Mouse (Mus musculus): ENCODE results near the gene Eed. TPM values are rescaled to one million over a fixed set of nuclear protein-coding genes. Genes with fewer than 3 reads are reported as not detected.

The Eed gene
- polyA plus RNA-seq, 1 experiment from 2014 or later: 68.3 TPM

GRCm38 (mm10) chr7:89916711-89917110 is 64.1 kb downstream of the Eed start:
- Histone ChIP-seq H3K27ac (no peak overlapping the region), H3K4me3 (no peak overlapping the region), H3K36me3 (peaks cover 39% of the 10 kb centered on the region), H3K9me3 (no peaks in the 10 kb centered on the region), H3K4me1 (replicated peaks) (no peaks in the 10 kb centered on the region), H3K27me3 (ENCODE audit: insufficient read depth, poor library complexity, severe bottlenecking) (no peaks in the 10 kb centered on the region)
- no peak for DNase-seq (ENCODE audit: low spot score)
- WGBS: 96% methylated on average over 5 of the region's 5 CpGs

GRCm38 (mm10) chr7:89913432-89914158 is 67.2 kb downstream of the Eed start:
- no peak for DNase-seq (ENCODE audit: low spot score)
- no peaks in the 10 kb centered on the region for H3K9me3 ChIP-seq
- 90% methylated on average over 3 of the region's 3 CpGs for WGBS
- peaks cover 22% of the 10 kb centered on the region for H3K36me3 ChIP-seq
- no peak overlapping the region for H3K27ac ChIP-seq
- no peaks in the 10 kb centered on the region for H3K27me3 ChIP-seq (ENCODE audit: insufficient read depth, poor library complexity, severe bottlenecking)
- no peaks in the 10 kb centered on the region for H3K4me1 ChIP-seq (replicated peaks)
- H3K4me3 ChIP-seq: no peak overlapping the region

- H3K36me3 ChIP-seq: peaks cover 14% of the 10 kb centered on the region
- no peak for DNase-seq (ENCODE audit: low spot score)
- 85% methylated on average over 3 of the region's 3 CpGs for WGBS
Observed at GRCm38 (mm10) chr7:89912356-89912755, 68.4 kb downstream of the Eed start.

GRCm38 (mm10) chr7:89909711-89910110 is 71.1 kb downstream of the Eed start:
- 83% methylated on average over 4 of the region's 4 CpGs for WGBS
- H3K4me3 ChIP-seq: no peak overlapping the region
- no peak overlapping the region for H3K27ac ChIP-seq
- no peaks in the 10 kb centered on the region for H3K27me3 ChIP-seq (ENCODE audit: insufficient read depth, poor library complexity, severe bottlenecking)
- no peaks in the 10 kb centered on the region for H3K4me1 ChIP-seq (replicated peaks)
- H3K36me3 ChIP-seq: no peaks in the 10 kb centered on the region
- no peak for DNase-seq (ENCODE audit: low spot score)
- H3K9me3 ChIP-seq: no peaks in the 10 kb centered on the region

More at GRCm38 (mm10) chr7:89912356-89912755, 68.4 kb downstream of the Eed start:
- Histone ChIP-seq H3K9me3 (no peaks in the 10 kb centered on the region), H3K4me3 (no peak overlapping the region), H3K27ac (no peak overlapping the region), H3K27me3 (ENCODE audit: insufficient read depth, poor library complexity, severe bottlenecking) (no peaks in the 10 kb centered on the region), H3K4me1 (replicated peaks) (no peaks in the 10 kb centered on the region)

GRCm38 (mm10) chr7:89908899-89909621 is 71.7 kb downstream of the Eed start:
- Histone ChIP-seq H3K27ac (no peak overlapping the region), H3K36me3 (no peaks in the 10 kb centered on the region), H3K4me1 (replicated peaks) (peaks cover under 1% of the 10 kb centered on the region; the same call in 1 of the 2 replicates), H3K4me3 (no peak overlapping the region), H3K27me3 (ENCODE audit: insufficient read depth, poor library complexity, severe bottlenecking) (no peaks in the 10 kb centered on the region), H3K9me3 (no peaks in the 10 kb centered on the region)
- 80% methylated on average over 20 of the region's 20 CpGs for WGBS
- no peak for DNase-seq (ENCODE audit: low spot score)

GRCm38 (mm10) chr7:89908421-89908820 is 72.4 kb downstream of the Eed start:
- Histone ChIP-seq H3K27me3 (ENCODE audit: insufficient read depth, poor library complexity, severe bottlenecking) (no peaks in the 10 kb centered on the region), H3K9me3 (no peaks in the 10 kb centered on the region), H3K27ac (no peak overlapping the region), H3K4me1 (replicated peaks) (peaks cover 7% of the 10 kb centered on the region), H3K4me3 (no peak overlapping the region), H3K36me3 (no peaks in the 10 kb centered on the region)
- no peak for DNase-seq (ENCODE audit: low spot score)
- WGBS: 60% methylated on average over 7 of the region's 7 CpGs

- no peak overlapping the region for H3K4me3 ChIP-seq
- peak; percentile 72 for DNase-seq (ENCODE audit: low spot score)
- WGBS: 19% methylated on average over 8 of the region's 8 CpGs
Observed at GRCm38 (mm10) chr7:89907950-89908349, 72.8 kb downstream of the Eed start.

More at GRCm38 (mm10) chr7:89907950-89908349, 72.8 kb downstream of the Eed start:
- Histone ChIP-seq H3K4me1 (replicated peaks) (peaks cover 12% of the 10 kb centered on the region), H3K27ac (no peak overlapping the region), H3K36me3 (no peaks in the 10 kb centered on the region), H3K9me3 (no peaks in the 10 kb centered on the region), H3K27me3 (ENCODE audit: insufficient read depth, poor library complexity, severe bottlenecking) (no peaks in the 10 kb centered on the region)

Other genes with a start within 250 kb of the Eed start
- 0.16 and 0.31 TPM in 2 replicates for gene Ccdc81, start 77.4 kb downstream of the Eed start, polyA plus RNA-seq (2016; fragmentation: Nextera tagmentation; extraction: Ambion mirVana)
- gene Hikeshi, start 39.8 kb downstream of the Eed start, polyA plus RNA-seq (2016; fragmentation: Nextera tagmentation; extraction: Ambion mirVana): 166 and 168 TPM in 2 replicates
- 26.3 and 28.8 TPM in 2 replicates for gene Picalm, start 149.2 kb upstream of the Eed start, polyA plus RNA-seq (2016; fragmentation: Nextera tagmentation; extraction: Ambion mirVana)

Data from hindbrain, embryonic 10.5 days (tissue).